Mouse (Mus musculus) cerebellum, adult 2 months (tissue): ENCODE results near the gene Plekhg6. TPM values are rescaled to one million over a fixed set of nuclear protein-coding genes. Genes with fewer than 3 reads are reported as not detected.

Experiments
- DNase-seq, 2 experiments: peaks; one replicate each; pipeline ENCODE4 v3.0.0; 2021
- H3K27ac ChIP-seq: fragments of 200-500 bp; 2 replicates; pipeline ENCODE4 v1.5.1; 2012; ENCODE audit warnings: low read length, control low read depth, inconsistent platforms; ENCODE audit not compliant: insufficient read depth
- H3K27me3 ChIP-seq: fragments of 200-500 bp; 2 replicates; pipeline ENCODE4 v1.6.1; 2012; ENCODE audit warnings: inconsistent platforms, mild to moderate bottlenecking, low read length, moderate library complexity; ENCODE audit not compliant: control insufficient read depth, insufficient read depth
- H3K4me1 ChIP-seq: fragments of 200-500 bp; 2 replicates; pipeline ENCODE4 v1.6.1; 2011; ENCODE audit warnings: low read length; ENCODE audit not compliant: control insufficient read depth, insufficient read depth
- H3K4me3 ChIP-seq: fragments of 200-500 bp; replicated peaks from 2 replicates; pipeline ENCODE3; 2011; ENCODE audit warnings: mild to moderate bottlenecking, low read depth, low read length, control low read depth; ENCODE audit not compliant: insufficient read depth
- CTCF ChIP-seq: fragments of 200-500 bp; IDR thresholded peaks from 2 replicates; pipeline ENCODE4 v1.5.1; 2011; ENCODE audit warnings: low read depth, mild to moderate bottlenecking, control low read depth, low read length, moderate library complexity, borderline replicate concordance; ENCODE audit not compliant: insufficient read depth
- POLR2A ChIP-seq: fragments of 200-500 bp; IDR thresholded peaks from 2 replicates; pipeline ENCODE4 v1.6.1; 2011; ENCODE audit warnings: low read length, control low read depth, borderline replicate concordance; ENCODE audit not compliant: insufficient read depth
- WGBS: fragments of 180-500 bp; shearing (Covaris S2); methylation state at CpG from one replicate; pipeline ENCODE4 v1.1.7; 2018; 5-methylcytosine and 5-hydroxymethylcytosine counted together
- polyA plus RNA-seq: library from polyadenylated mRNA; depleted of rRNA; stranded (reverse); fragments of >200 nt; gene quantifications from 2 replicates; pipeline ENCODE4 v1.2.3, GENCODE M21; 2012; rRNA removed

Gene Plekhg6
- 0.06 and 0.10 TPM in 2 replicates for polyA plus RNA-seq

GRCm38 (mm10) chr6:125380372-125381360, at the start of gene Plekhg6:
Gene Plekhg6, minus strand, starts transcription at chr6:125380793.
- TF ChIP-seq CTCF (no peak), POLR2A (no peak)
- H3K27ac ChIP-seq: no peak within 1 kb of the TSS
- DNase-seq: no peak
- H3K4me3 ChIP-seq: peak within 1 kb of the TSS; percentile 14
- WGBS: 11% methylated on average over 40 of the region's 40 CpGs
- H3K27me3 ChIP-seq: peaks cover 1% of the 10 kb centered on the region; the same call in 1 of the 2 replicates
- no peaks in the 10 kb centered on the region for H3K4me1 ChIP-seq

DNA sequence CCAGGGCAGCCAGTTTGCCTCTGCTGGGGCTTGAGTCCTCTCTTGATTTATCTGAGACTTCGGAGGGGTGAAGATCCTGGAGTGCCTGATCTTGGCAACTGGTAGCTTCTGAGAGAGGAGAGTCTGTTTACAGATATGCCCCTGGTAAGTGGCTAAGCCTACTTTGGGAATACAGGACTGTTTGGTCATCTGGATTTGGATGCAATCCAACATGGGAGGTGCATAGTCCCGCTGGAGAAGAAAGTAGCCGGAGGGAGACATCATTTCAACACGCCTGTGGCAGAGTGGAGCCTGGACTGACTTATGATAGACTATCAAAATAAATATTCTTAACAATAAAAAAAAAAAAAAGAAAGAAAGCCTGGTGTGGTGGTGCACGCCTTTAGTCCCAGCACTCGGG, 49.1 kb upstream of the Plekhg6 start:
- 75% methylated on average over 6 of the region's 6 CpGs for WGBS

DNA sequence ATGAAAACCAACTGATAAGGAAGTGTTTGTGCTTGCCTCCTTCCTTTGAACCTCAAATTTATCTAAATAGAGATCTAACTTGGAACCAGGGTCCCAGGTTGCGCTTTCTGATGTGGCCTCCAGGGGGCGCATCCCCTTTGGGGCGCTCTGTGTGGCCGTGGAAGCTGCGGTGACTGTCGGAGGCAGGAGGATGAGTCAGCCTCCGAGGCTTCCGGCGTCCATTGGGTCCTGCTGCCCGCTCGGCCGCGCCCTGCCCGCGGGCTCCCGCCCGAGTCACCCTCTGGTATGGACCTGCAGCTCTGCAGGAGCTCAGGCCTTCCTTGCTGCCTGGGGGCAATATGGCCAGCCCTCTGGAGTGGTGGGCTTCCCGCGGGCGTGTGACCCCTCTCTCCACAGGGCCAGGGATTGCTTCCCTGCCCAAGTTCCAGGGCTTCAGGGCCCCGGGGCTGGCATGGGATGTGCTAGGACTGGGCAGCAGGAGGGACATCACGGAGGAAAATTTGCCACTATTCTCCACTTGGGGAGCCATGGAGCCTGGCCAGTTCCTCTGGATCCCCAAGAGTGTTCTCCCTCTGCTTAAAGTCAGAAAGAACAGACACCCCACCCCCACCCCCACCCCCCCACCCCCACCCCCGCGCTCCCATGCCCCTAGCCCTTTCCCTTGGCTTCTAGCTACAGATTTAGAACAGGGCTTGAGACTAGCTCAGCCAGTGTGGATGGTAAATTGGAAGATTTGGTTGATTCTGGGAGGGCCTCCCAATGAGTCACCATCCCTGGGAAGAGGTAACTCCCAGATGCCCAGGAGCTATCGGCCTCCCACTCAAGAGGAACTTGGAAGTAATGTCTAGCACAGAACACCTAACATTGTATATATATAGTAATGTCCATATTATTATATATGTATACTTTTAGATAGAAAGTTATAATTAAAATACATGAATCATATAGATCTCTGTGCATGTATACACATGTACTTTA, 46.1 kb upstream of the Plekhg6 start:
- H3K27ac ChIP-seq: no peak overlapping the region
- peak; percentile 62 to 70 for DNase-seq
- H3K4me1 ChIP-seq: no peaks in the 10 kb centered on the region
- peak overlapping the region; percentile 14 for H3K4me3 ChIP-seq
- TF ChIP-seq POLR2A: no peak
- TF ChIP-seq CTCF: peak; percentile 79
- WGBS: 2% methylated on average over 25 of the region's 25 CpGs
- H3K27me3 ChIP-seq: peaks cover 2% of the 10 kb centered on the region; the same call in 1 of the 2 replicates

More for the DNA sequence above, 49.1 kb upstream of the Plekhg6 start:
- TF ChIP-seq POLR2A (no peak), CTCF (no peak)
- Histone ChIP-seq H3K4me1 (no peaks in the 10 kb centered on the region), H3K4me3 (no peak overlapping the region), H3K27ac (no peak overlapping the region), H3K27me3 (no peaks in the 10 kb centered on the region; the same call in 1 of the 2 replicates)
- DNase-seq: no peak

- Histone ChIP-seq H3K27ac (no peak overlapping the region), H3K4me1 (no peaks in the 10 kb centered on the region), H3K27me3 (peaks cover 2% of the 10 kb centered on the region; the same call in 1 of the 2 replicates), H3K4me3 (no peak overlapping the region)
- no peak for DNase-seq
- 77% methylated on average over 15 of the region's 15 CpGs for WGBS
- TF ChIP-seq POLR2A (no peak), CTCF (no peak)
Observed at GRCm38 (mm10) chr6:125425205-125426090, 44.9 kb upstream of the Plekhg6 start.

GRCm38 (mm10) chr6:125424156-125424555, 43.6 kb upstream of the Plekhg6 start:
- Histone ChIP-seq H3K27me3 (peaks cover 2% of the 10 kb centered on the region; the same call in 1 of the 2 replicates), H3K4me1 (no peaks in the 10 kb centered on the region), H3K27ac (no peak overlapping the region), H3K4me3 (no peak overlapping the region)
- TF ChIP-seq POLR2A: no peak
- no peak for TF ChIP-seq CTCF
- no peak for DNase-seq
- WGBS: 92% methylated on average over 3 of the region's 3 CpGs

DNA sequence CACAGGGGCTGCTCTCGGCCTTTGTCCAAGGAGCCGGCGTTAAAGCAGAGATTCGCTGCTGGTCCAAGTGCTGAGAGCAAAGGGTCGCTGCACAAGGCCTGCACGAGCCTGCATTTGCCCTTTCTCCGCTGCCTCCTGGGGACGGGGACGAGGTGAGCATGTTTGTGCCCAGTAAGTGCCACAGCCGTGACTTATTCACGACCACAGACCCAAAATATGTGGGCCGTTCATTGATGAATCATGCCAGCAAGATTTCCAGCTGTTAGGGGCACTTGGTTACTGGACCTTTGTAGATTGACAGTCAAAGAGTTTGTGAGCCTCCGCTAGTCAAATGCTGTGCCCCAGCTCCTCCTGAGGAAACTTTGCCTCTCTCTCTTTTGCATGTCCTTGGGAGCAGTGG, 42.9 kb upstream of the Plekhg6 start:
- 58% methylated on average over 13 of the region's 13 CpGs for WGBS
- Histone ChIP-seq H3K4me1 (no peaks in the 10 kb centered on the region), H3K27me3 (peaks cover 2% of the 10 kb centered on the region; the same call in 1 of the 2 replicates), H3K27ac (no peak overlapping the region), H3K4me3 (no peak overlapping the region)
- DNase-seq: no peak
- TF ChIP-seq POLR2A (no peak), CTCF (no peak)

- Histone ChIP-seq H3K4me1 (no peaks in the 10 kb centered on the region), H3K27ac (no peak overlapping the region), H3K4me3 (no peak overlapping the region), H3K27me3 (peaks cover 2% of the 10 kb centered on the region; the same call in 1 of the 2 replicates)
- no peak for DNase-seq
- 70% methylated on average over 3 of the region's 3 CpGs for WGBS
- TF ChIP-seq POLR2A: no peak
- TF ChIP-seq CTCF: no peak
Observed at GRCm38 (mm10) chr6:125423099-125423498, 42.5 kb upstream of the Plekhg6 start.
